Mouse (Mus musculus) lung, embryonic 14.5 days (tissue): Measurements from ENCODE around the gene Arid2. TPM values are rescaled to one million over a fixed set of nuclear protein-coding genes. Genes with fewer than 3 reads are reported as not detected.
"Not testable (repeated sequence)": the region's sequence is repeated elsewhere in the genome, so short reads cannot be mapped to it uniquely, and the experiment has no call there.

Source experiments
- ATAC-seq: fragments of 200-750 bp; cut with Nextera tagmentation; 2 replicates; pipeline ENCODE4 v1.8.0; 2017; ENCODE audit warnings: mild to moderate bottlenecking, moderate TSS enrichment, moderate library complexity; ENCODE audit not compliant: insufficient read depth
- DNase-seq: peaks from one replicate; pipeline ENCODE4 v3.0.0-alpha.2; 2015
- H3K27ac ChIP-seq: fragments of 300-500 bp; sonication (generic); 2 replicates; pipeline ENCODE4 v1.5.1; 2014; ENCODE audit warnings: low read depth, mild to moderate bottlenecking, moderate library complexity
- H3K27me3 ChIP-seq: fragments of 300-500 bp; sonication (generic); 2 replicates; pipeline ENCODE4 v1.6.1; 2014; ENCODE audit warnings: low read length, control low read depth; ENCODE audit not compliant: insufficient read depth
- H3K36me3 ChIP-seq: fragments of 300-500 bp; sonication (generic); 2 replicates; pipeline ENCODE4 v1.6.1; 2014; ENCODE audit warnings: control low read depth; ENCODE audit not compliant: insufficient read depth
- H3K4me1 ChIP-seq: fragments of 300-500 bp; sonication (generic); 2 replicates; pipeline ENCODE4 v1.6.1; 2014; ENCODE audit warnings: antibody characterized with exemption, control low read depth; ENCODE audit not compliant: insufficient read depth
- H3K4me2 ChIP-seq: fragments of 300-500 bp; sonication (generic); 2 replicates; pipeline ENCODE4 v1.6.1; 2014; ENCODE audit warnings: mild to moderate bottlenecking
- H3K4me3 ChIP-seq: fragments of 300-500 bp; sonication (generic); 2 replicates; pipeline ENCODE4 v1.5.1; 2014; ENCODE audit warnings: low read depth, low read length
- H3K9ac ChIP-seq: fragments of 300-500 bp; sonication (generic); 2 replicates; pipeline ENCODE4 v1.6.1; 2014
- H3K9me3 ChIP-seq: fragments of 300-500 bp; sonication (generic); 2 replicates; pipeline ENCODE4 v1.6.1; 2016; ENCODE audit warnings: low read depth, low read length, control low read depth
- CTCF ChIP-seq: IDR thresholded peaks from 2 replicates; pipeline ENCODE4 v1.5.1; 2016; ENCODE audit warnings: antibody characterized with exemption, low read depth
- WGBS: fragments of 180-500 bp; shearing (Covaris S2); extraction: QIAGEN DNeasy Blood & Tissue Kit; methylation state at CpG from one replicate; pipeline ENCODE4 v1.1.7; 2014; 5-methylcytosine and 5-hydroxymethylcytosine counted together
- polyA plus RNA-seq: library from polyadenylated mRNA; unstranded; fragments of >200 nt; fragmentation: Nextera tagmentation; extraction: Ambion mirVana; gene quantifications from 2 replicates; pipeline ENCODE4 v1.2.1, GENCODE M21; 2014

The Arid2 gene
- polyA plus RNA-seq, 1 experiment from 2014 or later, result 31.6 TPM

GRCm38 (mm10) chr15:96407151-96407550 lies 119.8 kb downstream of the Arid2 start:
- Histone ChIP-seq H3K4me3 (no peak overlapping the region), H3K36me3 (peaks cover 49% of the 10 kb centered on the region), H3K4me1 (no peaks in the 10 kb centered on the region), H3K27me3 (no peaks in the 10 kb centered on the region), H3K9ac (no peak overlapping the region), H3K4me2 (no peak overlapping the region), H3K9me3 (no peaks in the 10 kb centered on the region), H3K27ac (no peak overlapping the region)
- DNase-seq, result no peak
- 64% methylated on average over 2 of the region's 2 CpGs for WGBS
- TF ChIP-seq CTCF, result no peak
- no peak for ATAC-seq

GRCm38 (mm10) chr15:96408717-96409121 lies 121.4 kb downstream of the Arid2 start:
- Histone ChIP-seq H3K4me3 (no peak overlapping the region), H3K4me2 (no peak overlapping the region), H3K36me3 (peaks cover 56% of the 10 kb centered on the region), H3K9ac (no peak overlapping the region), H3K27ac (no peak overlapping the region), H3K27me3 (no peaks in the 10 kb centered on the region), H3K4me1 (no peaks in the 10 kb centered on the region), H3K9me3 (no peaks in the 10 kb centered on the region)
- DNase-seq (no peak), ATAC-seq (peak; percentile 33; the same call in 1 of the 2 replicates)
- 91% methylated on average over 6 of the region's 6 CpGs for WGBS
- TF ChIP-seq CTCF, result no peak

- no peak overlapping the region for H3K4me3 ChIP-seq
- no peak for TF ChIP-seq CTCF
- DNase-seq (no peak), ATAC-seq (no peak)
- WGBS, result 91% methylated on average over 12 of the region's 12 CpGs
- no peak overlapping the region for H3K4me2 ChIP-seq
- no peaks in the 10 kb centered on the region for H3K27me3 ChIP-seq
- H3K27ac ChIP-seq, result no peak overlapping the region
- H3K9ac ChIP-seq, result no peak overlapping the region
- no peaks in the 10 kb centered on the region for H3K4me1 ChIP-seq
- H3K9me3 ChIP-seq, result no peaks in the 10 kb centered on the region
- H3K36me3 ChIP-seq, result peaks cover 94% of the 10 kb centered on the region
Measured at GRCm38 (mm10) chr15:96418161-96418560, 130.8 kb downstream of the Arid2 start.

- Histone ChIP-seq H3K9me3 (no peaks in the 10 kb centered on the region), H3K9ac (no peak overlapping the region), H3K4me1 (no peaks in the 10 kb centered on the region), H3K4me3 (no peak overlapping the region), H3K27me3 (no peaks in the 10 kb centered on the region), H3K36me3 (peaks cover 92% of the 10 kb centered on the region), H3K27ac (no peak overlapping the region), H3K4me2 (no peak overlapping the region)
- WGBS, result 95% methylated on average over 8 of the region's 8 CpGs
- no peak for ATAC-seq
- DNase-seq, result no peak
- TF ChIP-seq CTCF, result no peak
Measured at GRCm38 (mm10) chr15:96419920-96420319, 132.6 kb downstream of the Arid2 start.

- Histone ChIP-seq H3K9ac (no peak overlapping the region), H3K4me2 (no peak overlapping the region), H3K36me3 (peaks cover 55% of the 10 kb centered on the region), H3K27me3 (no peaks in the 10 kb centered on the region), H3K27ac (no peak overlapping the region), H3K4me3 (no peak overlapping the region), H3K4me1 (no peaks in the 10 kb centered on the region), H3K9me3 (no peaks in the 10 kb centered on the region)
- no peak for TF ChIP-seq CTCF
- ATAC-seq (no peak), DNase-seq (no peak)
- 91% methylated on average over 1 of the region's 1 CpGs for WGBS
Measured at GRCm38 (mm10) chr15:96434202-96434601, 146.9 kb downstream of the Arid2 start.

- H3K27ac ChIP-seq, H3K4me1 ChIP-seq, DNase-seq, H3K4me2 ChIP-seq, H3K4me3 ChIP-seq, H3K27me3 ChIP-seq, H3K9me3 ChIP-seq, H3K9ac ChIP-seq, ATAC-seq: not testable (repeated sequence)
- 76% methylated on average over 5 of the region's 6 CpGs for WGBS
- H3K36me3 ChIP-seq, result peaks cover 40% of the 10 kb centered on the region
Measured at GRCm38 (mm10) chr15:96441480-96441879, 154.2 kb downstream of the Arid2 start.

- no peak for TF ChIP-seq CTCF
- no peak overlapping the region for H3K9ac ChIP-seq
- no peak overlapping the region for H3K4me2 ChIP-seq
- H3K9me3 ChIP-seq, result no peaks in the 10 kb centered on the region
- 85% methylated on average over 10 of the region's 10 CpGs for WGBS
- H3K36me3 ChIP-seq, result peaks cover 47% of the 10 kb centered on the region
- H3K27ac ChIP-seq, result no peak overlapping the region
- no peaks in the 10 kb centered on the region for H3K4me1 ChIP-seq
- no peak for DNase-seq
- H3K27me3 ChIP-seq, result no peaks in the 10 kb centered on the region
- ATAC-seq, result no peak
- H3K4me3 ChIP-seq, result no peak overlapping the region
Measured at GRCm38 (mm10) chr15:96446785-96447184, 159.5 kb downstream of the Arid2 start.
